Mouse (Mus musculus) large intestine, adult 2 months (tissue): Measurements from ENCODE around the gene Ppm1b. TPM values are rescaled to one million over a fixed set of nuclear protein-coding genes. Genes with fewer than 3 reads are reported as not detected.

Source experiments
- DNase-seq: peaks from one replicate; pipeline ENCODE4 v3.0.0-alpha.2; 2012; ENCODE audit warnings: low read depth, low spot score
- WGBS: fragments of 180-500 bp; shearing (Covaris S2); methylation state at CpG from one replicate; pipeline ENCODE4 v1.1.7; 2018; 5-methylcytosine and 5-hydroxymethylcytosine counted together
- polyA plus RNA-seq: library from polyadenylated mRNA; depleted of rRNA; stranded (reverse); fragments of >200 nt; gene quantifications from 2 replicates; pipeline ENCODE4 v1.2.3, GENCODE M21; 2012

The Ppm1b gene
- polyA plus RNA-seq, 1 experiment, result 21.4 TPM

- DNase-seq, result peak; percentile 91
- under 1% methylated on average over 24 of the region's 24 CpGs for WGBS
Observed at GRCm38 (mm10) chr17:84956931-84957486, 468 bp downstream of the Ppm1b start.

DNA sequence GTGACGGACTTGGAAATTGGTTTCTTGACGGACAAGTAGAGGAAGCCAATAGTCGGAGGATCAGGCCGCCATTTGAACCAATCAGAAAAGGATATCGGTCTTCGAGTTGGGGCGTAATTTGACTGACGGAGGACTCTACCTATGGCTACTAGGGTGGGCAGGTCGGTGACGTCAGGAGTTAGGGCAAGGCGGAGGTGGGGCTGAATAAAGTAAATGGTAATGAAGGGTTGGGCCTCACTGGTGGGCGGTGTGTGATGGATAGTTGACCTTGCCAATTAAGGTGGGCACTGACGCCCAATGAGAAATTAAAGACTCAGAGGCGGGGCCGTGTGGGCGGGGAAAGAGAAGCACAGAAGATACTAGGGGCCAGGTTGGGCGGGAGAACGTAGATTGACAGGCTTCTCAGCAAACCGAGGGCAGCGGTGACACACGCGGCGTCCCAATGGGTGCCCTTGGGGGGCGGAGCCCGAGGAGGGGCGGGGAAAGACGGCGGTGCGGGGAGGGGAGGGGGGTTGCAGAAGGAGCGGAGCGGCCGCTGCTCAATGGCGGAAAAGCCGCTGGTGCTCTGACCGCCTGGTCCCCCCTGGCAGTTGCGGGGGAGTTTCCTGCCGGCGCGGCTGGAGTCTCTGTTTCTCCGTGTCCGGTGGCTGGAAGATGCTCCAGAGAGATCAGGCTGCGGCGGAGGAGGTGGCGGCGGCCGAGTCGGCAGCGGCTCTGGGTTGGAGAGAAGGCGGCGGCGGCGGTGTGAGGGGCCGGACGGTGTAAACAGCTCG is 1.1 kb downstream of the Ppm1b start:
- under 1% methylated on average over 55 of the region's 55 CpGs for WGBS
- peak; percentile 100 for DNase-seq

- 1% methylated on average over 50 of the region's 52 CpGs for WGBS
- DNase-seq, result no peak
Observed at GRCm38 (mm10) chr17:84958411-84958911, 1.9 kb downstream of the Ppm1b start.

DNA sequence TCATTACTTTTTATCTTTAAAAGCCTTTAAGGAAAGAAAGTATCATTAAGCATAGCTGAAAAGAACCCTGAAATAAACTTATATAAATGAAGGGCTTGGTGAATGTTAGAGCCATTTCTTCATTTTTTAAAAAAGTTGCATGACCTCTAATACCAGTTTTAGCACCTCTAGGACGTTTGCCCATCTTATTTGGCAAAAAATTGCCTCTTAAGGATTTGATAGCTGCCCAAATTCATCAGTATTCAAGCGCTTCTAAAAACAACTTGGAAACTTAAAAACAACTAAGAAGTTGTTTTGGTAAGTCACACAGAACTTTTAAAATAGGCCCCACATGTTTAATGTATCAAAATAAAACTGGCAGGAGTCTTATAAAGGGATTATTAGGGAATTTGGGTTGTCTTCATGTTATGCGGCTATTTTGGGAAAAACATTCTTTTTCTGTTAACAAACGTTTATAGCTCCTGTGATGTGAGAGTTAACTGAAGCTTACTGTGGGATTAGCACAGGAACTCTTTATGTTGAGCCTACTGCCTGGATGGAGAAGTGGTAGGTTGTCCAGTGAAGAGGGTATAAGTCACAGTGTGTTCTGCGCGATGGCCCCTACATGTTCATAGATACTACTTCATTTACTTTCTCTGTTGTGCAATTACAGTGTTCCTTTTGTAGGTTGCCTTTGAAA is 2.6 kb downstream of the Ppm1b start:
- no peak for DNase-seq
- WGBS, result 6% methylated on average over 6 of the region's 6 CpGs

DNA sequence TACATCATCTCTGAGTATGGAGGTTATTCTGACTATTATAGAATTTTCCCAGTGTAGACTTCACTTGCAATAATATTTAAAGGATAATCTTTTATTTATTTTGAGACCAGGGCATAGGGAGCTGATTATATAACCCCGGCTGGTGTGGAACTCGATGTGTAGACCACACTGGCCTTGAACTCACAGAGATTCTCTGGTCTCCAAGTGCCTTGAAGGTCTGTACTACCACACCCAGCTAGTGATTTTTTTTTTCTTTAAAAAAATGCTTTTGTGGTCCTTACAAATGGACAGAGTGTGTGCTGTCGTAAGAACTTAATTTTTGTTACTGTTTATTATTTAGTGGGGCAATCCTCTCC is 3.1 kb downstream of the Ppm1b start:
- 24% methylated on average over 3 of the region's 3 CpGs for WGBS

DNA sequence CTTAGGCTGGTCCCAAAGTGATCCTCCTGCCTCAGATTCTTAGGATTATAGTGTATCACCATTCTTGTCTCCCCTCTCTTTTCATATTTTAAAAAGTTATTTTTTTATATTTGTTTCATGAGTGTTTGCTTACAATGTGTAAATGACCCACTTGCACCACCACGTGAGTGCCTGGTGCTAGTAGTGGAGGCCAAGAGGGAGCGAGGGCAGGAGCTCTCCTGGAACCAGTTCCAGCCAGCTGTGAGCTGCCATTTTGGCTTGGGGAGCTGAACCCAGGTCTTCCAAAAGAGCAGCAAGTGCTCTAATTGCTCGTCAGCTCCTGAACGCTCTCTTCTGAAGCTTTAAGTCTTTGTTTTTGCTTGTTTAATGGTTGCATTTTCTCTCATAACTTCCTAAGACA is 3.6 kb downstream of the Ppm1b start:
- DNase-seq, result no peak
- 52% methylated on average over 4 of the region's 4 CpGs for WGBS

More for the DNA sequence above, 3.1 kb downstream of the Ppm1b start:
- DNase-seq, result no peak

GRCm38 (mm10) chr17:84962046-84962445 is 5.5 kb downstream of the Ppm1b start:
- no peak for DNase-seq
- WGBS, result 46% methylated on average over 4 of the region's 4 CpGs

DNA sequence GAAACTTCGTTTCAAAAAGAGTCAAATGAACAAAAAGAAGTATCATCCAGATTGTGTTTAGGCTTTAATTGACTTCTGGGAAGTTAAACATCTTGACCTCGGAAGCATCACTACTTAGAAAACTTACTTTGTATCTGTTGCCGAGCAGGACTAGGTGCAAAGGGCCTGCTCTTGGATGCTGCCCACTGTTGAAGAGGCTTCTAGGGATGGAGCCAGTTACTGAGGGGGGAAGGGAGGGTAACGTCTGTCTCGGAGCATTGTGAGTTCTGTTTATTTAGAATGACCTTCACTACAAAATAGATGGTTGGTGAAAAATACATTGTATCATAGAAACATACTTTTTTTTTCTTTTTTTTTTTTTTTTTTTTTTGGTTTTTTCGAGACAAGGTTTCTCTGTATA is 7.1 kb downstream of the Ppm1b start:
- 68% methylated on average over 6 of the region's 6 CpGs for WGBS
- no peak for DNase-seq

DNA sequence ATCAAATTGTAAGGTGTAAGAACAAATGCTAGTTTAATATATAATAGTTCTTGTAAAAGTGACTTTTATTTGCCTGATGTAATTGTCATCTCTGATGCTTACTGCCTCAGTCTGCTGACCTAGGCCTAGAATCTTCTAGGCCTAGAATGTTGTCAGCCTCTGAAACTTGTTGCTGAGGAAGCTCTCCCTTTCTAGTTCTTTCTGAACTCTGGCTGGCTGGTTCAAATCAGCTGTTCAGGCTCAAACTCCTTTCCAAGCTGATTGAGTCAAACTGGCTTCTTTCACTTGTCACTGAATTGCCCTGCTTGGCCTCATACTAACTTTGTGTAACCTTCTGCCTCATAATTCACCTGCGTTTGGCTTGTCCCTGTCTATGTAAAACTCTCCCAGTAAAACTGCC is 9.7 kb downstream of the Ppm1b start:
- DNase-seq, result no peak
- 78% methylated on average over 1 of the region's 1 CpGs for WGBS

- WGBS, result 76% methylated on average over 1 of the region's 1 CpGs
- no peak for DNase-seq
Observed at GRCm38 (mm10) chr17:84967045-84967444, 10.5 kb downstream of the Ppm1b start.

- 79% methylated on average over 8 of the region's 8 CpGs for WGBS
- no peak for DNase-seq
Observed at GRCm38 (mm10) chr17:84969916-84970315, 13.4 kb downstream of the Ppm1b start.

DNA sequence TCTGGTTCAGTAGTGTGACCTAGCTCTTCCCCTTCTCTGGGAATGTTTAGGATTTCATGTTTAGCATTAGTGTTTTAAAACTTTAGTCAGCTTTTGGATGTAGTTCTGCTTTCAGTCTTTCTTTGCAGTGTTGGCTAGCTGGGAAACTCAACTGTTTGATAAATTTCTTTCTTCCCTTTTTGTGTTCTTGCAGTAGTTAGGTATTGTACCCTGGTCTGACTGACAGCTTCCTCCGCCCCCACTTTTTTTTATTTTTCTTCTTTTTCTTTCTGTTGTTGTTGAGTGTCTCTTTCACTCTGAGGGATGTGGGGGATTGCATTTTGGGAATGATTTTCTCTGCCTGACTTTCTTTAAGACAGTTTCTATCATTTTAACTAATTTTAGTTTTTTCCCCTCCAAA is 25.2 kb downstream of the Ppm1b start:
- no peak for DNase-seq
- WGBS, result 88% methylated on average over 1 of the region's 1 CpGs

- no peak for DNase-seq
- 60% methylated on average over 2 of the region's 2 CpGs for WGBS
Observed at GRCm38 (mm10) chr17:84982735-84983134, 26.2 kb downstream of the Ppm1b start.

DNA sequence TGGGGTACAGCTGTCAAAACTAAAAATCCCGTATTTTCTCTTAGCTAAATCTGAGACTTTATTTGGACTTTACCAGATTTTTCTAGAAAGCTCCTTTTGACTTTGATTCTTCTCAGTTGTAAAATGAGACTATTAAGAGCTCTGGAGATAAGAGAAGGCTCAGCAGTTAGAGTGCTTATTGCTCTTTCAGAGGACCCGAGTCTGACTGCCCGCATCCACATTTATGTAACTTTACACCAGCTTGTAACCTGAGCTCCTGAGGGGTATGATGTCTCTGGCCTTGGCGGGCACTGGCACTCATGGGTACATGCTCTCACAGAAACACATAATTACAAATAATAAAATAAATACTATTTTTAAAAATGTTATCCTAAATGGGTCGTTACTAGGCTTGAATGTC is 29.8 kb downstream of the Ppm1b start:
- 64% methylated on average over 5 of the region's 5 CpGs for WGBS
- no peak for DNase-seq

DNA sequence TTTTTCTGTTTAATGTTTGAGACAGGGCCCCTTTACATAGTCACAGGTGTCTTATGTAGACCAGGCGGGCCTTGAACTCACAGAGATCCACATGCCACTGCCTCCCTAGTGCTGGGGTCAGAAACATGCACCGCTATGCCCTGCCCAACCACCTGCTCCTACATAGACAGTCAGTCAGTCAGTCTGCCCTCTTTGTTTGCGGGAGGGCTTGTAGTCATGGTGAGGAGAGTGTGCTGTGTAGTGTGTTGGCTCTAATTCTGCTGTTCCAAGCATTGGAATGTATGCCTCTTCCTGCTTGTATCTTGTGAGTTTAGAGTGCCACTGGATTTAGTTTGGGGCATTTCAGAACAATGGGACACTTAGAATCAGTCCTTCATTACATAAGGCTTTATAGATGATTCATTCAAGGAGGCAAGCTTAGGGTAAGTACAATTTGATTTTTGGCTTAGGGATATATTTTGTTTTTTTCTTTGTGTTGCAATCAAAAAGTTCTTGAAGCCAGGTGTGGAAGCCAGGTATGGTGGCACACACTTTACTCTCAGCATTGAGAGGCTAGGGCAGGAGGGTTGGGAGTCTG is 31.4 kb downstream of the Ppm1b start:
- 65% methylated on average over 3 of the region's 3 CpGs for WGBS
- DNase-seq, result no peak

- no peak for DNase-seq
Observed at GRCm38 (mm10) chr17:84988514-84988913, 32.0 kb downstream of the Ppm1b start.

GRCm38 (mm10) chr17:84995844-84996243 is 39.3 kb downstream of the Ppm1b start:
- DNase-seq, result no peak
- 75% methylated on average over 6 of the region's 6 CpGs for WGBS

GRCm38 (mm10) chr17:84997639-84998038 is 41.1 kb downstream of the Ppm1b start:
- no peak for DNase-seq
- WGBS, result 45% methylated on average over 1 of the region's 1 CpGs

DNA sequence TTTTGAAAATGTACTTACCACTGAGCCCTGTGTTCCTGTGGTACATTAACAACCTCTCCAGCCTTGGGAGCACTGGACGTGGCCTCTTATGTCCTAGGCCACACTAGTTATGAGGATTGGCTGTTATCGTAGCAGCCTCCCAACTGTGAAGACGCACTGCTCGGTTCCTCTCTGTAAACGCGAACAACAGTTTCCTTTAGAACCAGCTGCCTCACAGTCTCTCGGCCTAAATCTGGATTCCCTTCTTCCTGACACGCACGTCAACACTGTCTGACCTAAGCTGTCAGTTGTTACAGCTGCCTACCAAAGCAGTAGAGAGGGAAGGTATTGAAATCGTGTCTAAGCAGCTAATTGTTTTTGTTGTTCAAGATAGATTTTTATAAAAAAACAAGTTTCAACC is 43.1 kb downstream of the Ppm1b start:
- DNase-seq, result no peak
- 84% methylated on average over 10 of the region's 10 CpGs for WGBS

DNA sequence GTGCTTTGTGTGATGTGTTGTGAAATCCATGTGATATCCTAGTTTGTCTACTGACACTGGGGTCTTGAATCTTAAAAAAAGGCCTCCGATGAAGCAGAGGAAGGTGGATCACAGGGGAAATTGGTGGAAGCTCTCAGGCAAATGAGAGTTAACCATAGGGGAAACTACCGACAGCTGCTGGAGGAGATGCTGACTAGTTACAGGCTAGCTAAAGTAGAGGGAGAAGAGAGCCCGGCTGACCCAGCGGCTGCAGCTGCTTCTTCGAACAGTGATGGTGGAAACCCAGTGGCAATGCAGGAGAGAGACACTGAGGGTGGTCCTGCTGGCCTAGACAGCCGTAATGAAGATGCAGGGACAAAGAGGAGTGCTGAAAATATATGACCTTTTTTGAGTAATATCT is 56.9 kb downstream of the Ppm1b start:
- DNase-seq, result no peak
- WGBS, result 89% methylated on average over 6 of the region's 6 CpGs

GRCm38 (mm10) chr17:85014632-85015031 is 58.1 kb downstream of the Ppm1b start:
- no peak for DNase-seq
- WGBS, result 96% methylated on average over 3 of the region's 3 CpGs
